Mouse (Mus musculus) kidney, adult 2 months (tissue): ENCODE measurements around the gene Sox5.

Experiments
- CTCF ChIP-seq: fragments of 200-500 bp; conservative IDR thresholded peaks from 2 replicates; pipeline ENCODE4 v1.5.1; 2011; ENCODE audit warnings: low read depth, mild to moderate bottlenecking, control low read depth, low read length, moderate library complexity, mixed read lengths; ENCODE audit not compliant: insufficient read depth, insufficient read length
- POLR2A ChIP-seq: fragments of 200-500 bp; IDR thresholded peaks from one replicate; pipeline ENCODE4 v1.6.1; 2011; ENCODE audit warnings: low read depth, low read length, control low read depth

- TF ChIP-seq CTCF (no peak), POLR2A (no peak)
Observed at GRCm38 (mm10) chr6:144451631-144452030, 330.1 kb downstream of the Sox5 start.
